Mouse (Mus musculus): ENCODE results near the gene Rfx3. TPM values are rescaled to one million over a fixed set of nuclear protein-coding genes. Genes with fewer than 3 reads are reported as not detected.

Gene Rfx3
- total and polyA plus RNA-seq, 3 experiments = 1.1 to 62.0 (median 1.8) TPM

DNA sequence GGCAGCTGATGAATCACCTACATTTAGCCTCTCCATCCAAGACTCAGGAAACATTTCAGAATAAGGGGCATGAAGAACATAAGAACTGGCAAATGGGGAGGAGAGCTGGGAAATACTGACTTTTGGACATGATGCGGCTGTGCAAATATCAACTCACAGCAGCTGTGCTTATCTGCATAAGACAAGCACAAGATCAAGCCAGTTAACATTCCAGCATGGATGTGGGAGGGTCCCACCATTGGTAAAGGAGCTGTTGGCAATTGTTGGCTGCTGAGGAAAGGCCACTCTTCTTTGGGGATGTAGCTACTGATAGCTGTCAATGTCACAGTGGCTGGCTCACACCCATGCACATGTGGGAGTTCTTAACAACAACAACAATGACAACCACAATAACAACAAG lies 263.7 kb downstream of the Rfx3 start:
- TF ChIP-seq KAT2A (conservative IDR thresholded peaks at IDR 0.05; ENCODE audit: low read depth, low read length) (no peak), ELF1 (IDR thresholded peaks at IDR 0.05; ENCODE audit: low read depth, low read length) (no peak), ZC3H11A (IDR thresholded peaks at IDR 0.05; ENCODE audit: low read depth, low read length) (no peak), MEF2A (IDR thresholded peaks at IDR 0.05; ENCODE audit: extremely low read depth, insufficient replicate concordance, low read depth, low read length, poor library complexity, severe bottlenecking) (no peak), EP300 (IDR thresholded peaks at IDR 0.05; ENCODE audit: low read depth in 1 of 2, low read length in 2 of 2) (no peak), BHLHE40 (IDR thresholded peaks at IDR 0.05; ENCODE audit: borderline replicate concordance, low read depth, low read length) (no peak), RCOR1 (IDR thresholded peaks at IDR 0.05; ENCODE audit: low read depth, low read length) (no peak)
- no peak for DNase-seq (ENCODE audit: low read depth, low spot score)
- H3K79me2 ChIP-seq (ENCODE audit: control insufficient read depth, insufficient read depth, low read length, poor library complexity) = no peaks in the 10 kb centered on the region
- H3K9me3 ChIP-seq (replicated peaks; ENCODE audit: insufficient read depth, low read length) = no peaks in the 10 kb centered on the region
- H3K4me3 ChIP-seq (ENCODE audit: control insufficient read depth in 1 of 2, insufficient read depth in 1 of 2, low read depth in 2 of 2, low read length in 2 of 2) = no peak overlapping the region
- no peaks in the 10 kb centered on the region for H3K36me3 ChIP-seq (ENCODE audit: control insufficient read depth in 1 of 2, insufficient read depth in 2 of 2, low read length in 2 of 2)
- no peak overlapping the region for H3K27ac ChIP-seq (ENCODE audit: control insufficient read depth, low read depth, low read length)
- no peak overlapping the region for H3K9ac ChIP-seq (ENCODE audit: control insufficient read depth, low read depth, low read length, poor library complexity, severe bottlenecking)
- H3K27me3 ChIP-seq (ENCODE audit: control insufficient read depth in 1 of 2, insufficient read depth in 2 of 2, low read length in 2 of 2) = no peaks in the 10 kb centered on the region
- no peaks in the 10 kb centered on the region for H3K4me1 ChIP-seq (ENCODE audit: control insufficient read depth in 1 of 2, insufficient read depth in 2 of 2, low read length in 2 of 2)

DNA sequence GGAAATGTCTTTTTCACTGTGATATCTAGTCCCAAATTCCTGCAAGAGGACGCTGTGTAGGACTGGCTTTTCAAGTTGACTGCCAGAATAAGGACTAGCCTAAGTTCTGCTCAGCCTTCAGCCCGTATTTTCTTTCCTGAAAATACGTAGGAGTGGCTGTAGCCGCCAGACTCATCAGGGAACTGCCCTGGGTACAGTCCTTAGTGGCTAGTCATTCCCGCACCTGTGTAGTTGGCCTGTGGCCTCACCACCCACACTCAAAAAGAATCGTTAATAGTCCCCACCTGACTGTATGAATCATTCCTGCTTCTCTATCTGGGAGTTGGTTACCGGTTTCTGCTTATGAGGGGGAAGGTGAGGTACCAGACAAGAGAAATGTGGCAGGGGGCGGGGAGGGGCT lies 272.1 kb downstream of the Rfx3 start:
- no peak for DNase-seq (ENCODE audit: low read depth, low spot score)
- TF ChIP-seq ZMIZ1 (IDR thresholded peaks at IDR 0.05; ENCODE audit: low read depth, low read length) = no peak
- TF ChIP-seq UBTF (IDR thresholded peaks at IDR 0.05; ENCODE audit: borderline replicate concordance, insufficient read depth, low read depth, low read length) = no peak
- no peak for TF ChIP-seq CHD2 (IDR thresholded peaks at IDR 0.05; ENCODE audit: low read length)
- TF ChIP-seq ETS1 (IDR thresholded peaks at IDR 0.05; ENCODE audit: low read depth, low read length) = no peak
- TF ChIP-seq MAFK (IDR thresholded peaks at IDR 0.05; ENCODE audit: borderline replicate concordance, low read depth, low read length) = no peak
- TF ChIP-seq ZNF384 (IDR thresholded peaks at IDR 0.05; ENCODE audit: low read depth, low read length) = no peak
- Histone ChIP-seq H3K4me3 (ENCODE audit: control insufficient read depth in 1 of 2, insufficient read depth in 1 of 2, low read depth in 2 of 2, low read length in 2 of 2) (no peak overlapping the region), H3K27me3 (ENCODE audit: control insufficient read depth in 1 of 2, insufficient read depth in 2 of 2, low read length in 2 of 2) (no peaks in the 10 kb centered on the region; a peak in 1 of 4 replicates), H3K9ac (ENCODE audit: control insufficient read depth, low read depth, low read length, poor library complexity, severe bottlenecking) (no peak overlapping the region), H3K36me3 (ENCODE audit: control insufficient read depth in 1 of 2, insufficient read depth in 2 of 2, low read length in 2 of 2) (no peaks in the 10 kb centered on the region), H3K9me3 (replicated peaks; ENCODE audit: insufficient read depth, low read length) (no peaks in the 10 kb centered on the region), H3K4me1 (ENCODE audit: control insufficient read depth in 1 of 2, insufficient read depth in 2 of 2, low read length in 2 of 2) (no peaks in the 10 kb centered on the region), H3K27ac (ENCODE audit: control insufficient read depth, low read depth, low read length) (no peak overlapping the region), H3K79me2 (ENCODE audit: control insufficient read depth, insufficient read depth, low read length, poor library complexity) (no peaks in the 10 kb centered on the region)

DNA sequence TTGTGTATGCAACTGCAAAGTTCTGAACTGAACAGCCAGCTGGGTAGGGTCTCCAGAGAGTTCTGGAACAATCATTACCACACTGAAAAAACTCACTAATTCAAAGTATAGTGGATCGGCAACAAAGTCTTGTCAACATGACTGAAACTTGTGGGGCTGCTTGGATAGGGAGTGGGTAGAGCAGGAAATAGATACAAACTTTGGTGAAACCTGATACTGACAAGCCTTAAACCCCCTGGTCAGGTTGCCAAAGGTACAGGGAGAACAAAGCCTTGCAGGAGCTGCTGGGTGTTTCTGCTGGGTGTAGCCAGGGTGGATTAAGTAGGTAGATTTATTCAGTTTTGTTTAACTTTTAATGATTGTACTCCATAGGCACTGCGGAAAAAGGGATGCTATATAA lies 274.4 kb downstream of the Rfx3 start:
- Histone ChIP-seq H3K36me3 (ENCODE audit: control insufficient read depth in 1 of 2, insufficient read depth in 2 of 2, low read length in 2 of 2) (no peaks in the 10 kb centered on the region), H3K9me3 (replicated peaks; ENCODE audit: insufficient read depth, low read length) (no peaks in the 10 kb centered on the region), H3K4me3 (ENCODE audit: control insufficient read depth in 1 of 2, insufficient read depth in 1 of 2, low read depth in 2 of 2, low read length in 2 of 2) (no peak overlapping the region), H3K4me1 (ENCODE audit: control insufficient read depth in 1 of 2, insufficient read depth in 2 of 2, low read length in 2 of 2) (no peaks in the 10 kb centered on the region), H3K9ac (ENCODE audit: control insufficient read depth, low read depth, low read length, poor library complexity, severe bottlenecking) (no peak overlapping the region), H3K27ac (ENCODE audit: control insufficient read depth, low read depth, low read length) (no peak overlapping the region), H3K79me2 (ENCODE audit: control insufficient read depth, insufficient read depth, low read length, poor library complexity) (no peaks in the 10 kb centered on the region), H3K27me3 (ENCODE audit: control insufficient read depth in 1 of 2, insufficient read depth in 2 of 2, low read length in 2 of 2) (no peaks in the 10 kb centered on the region; a peak in 1 of 4 replicates)
- TF ChIP-seq SIN3A (IDR thresholded peaks at IDR 0.05; ENCODE audit: low read length) = no peak
- TF ChIP-seq CHD1 (IDR thresholded peaks at IDR 0.05; ENCODE audit: low read depth, low read length) = no peak
- no peak for TF ChIP-seq USF1 (IDR thresholded peaks at IDR 0.05; ENCODE audit: low read depth, low read length)
- no peak for TF ChIP-seq SMC3 (IDR thresholded peaks at IDR 0.05; ENCODE audit: low read depth, low read length)
- no peak for TF ChIP-seq RAD21 (IDR thresholded peaks at IDR 0.05; ENCODE audit: low read depth, low read length)
- no peak for TF ChIP-seq MYC (IDR thresholded peaks at IDR 0.05; ENCODE audit: low read depth, low read length)
- no peak for TF ChIP-seq BHLHE40 (IDR thresholded peaks at IDR 0.05; ENCODE audit: borderline replicate concordance, low read depth, low read length)
- no peak for TF ChIP-seq RCOR1 (IDR thresholded peaks at IDR 0.05; ENCODE audit: low read depth, low read length)
- TF ChIP-seq GABPA (IDR thresholded peaks at IDR 0.05; ENCODE audit: low read depth, low read length) = no peak
- TF ChIP-seq ZMIZ1 (IDR thresholded peaks at IDR 0.05; ENCODE audit: low read depth, low read length) = no peak
- no peak for DNase-seq (ENCODE audit: low read depth, low spot score)
